Mouse (Mus musculus): ENCODE data around the gene Gm12166. TPM values are rescaled to one million over a fixed set of nuclear protein-coding genes. Genes with fewer than 3 reads are reported as not detected.

Gene Gm12166
- polyA plus RNA-seq, 1 experiment, result 20.6 TPM

- 84% methylated on average over 6 of the region's 6 CpGs for WGBS
- no peak for DNase-seq (ENCODE audit: low read depth, low spot score)
These were observed 23.9 kb downstream of the Gm12166 start for GRCm38 (mm10) chr11:46027952-46028814.

GRCm38 (mm10) chr11:46025962-46026392 is 26.1 kb downstream of the Gm12166 start:
- WGBS, result 64% methylated on average over 7 of the region's 7 CpGs
- no peak for DNase-seq (ENCODE audit: low read depth, low spot score)

- WGBS, result 68% methylated on average over 6 of the region's 6 CpGs
These were observed 29.1 kb downstream of the Gm12166 start for GRCm38 (mm10) chr11:46022983-46023382.

GRCm38 (mm10) chr11:46021850-46022249 is 30.3 kb downstream of the Gm12166 start:
- DNase-seq (ENCODE audit: low read depth, low spot score), result no peak

More at GRCm38 (mm10) chr11:46022983-46023382, 29.1 kb downstream of the Gm12166 start:
- no peak for DNase-seq (ENCODE audit: low read depth, low spot score)

- DNase-seq (ENCODE audit: low read depth, low spot score), result no peak
- 84% methylated on average over 1 of the region's 1 CpGs for WGBS
These were observed 31.9 kb downstream of the Gm12166 start for GRCm38 (mm10) chr11:46020246-46020645.

- 20% methylated on average over 6 of the region's 6 CpGs for WGBS
- DNase-seq (ENCODE audit: low read depth, low spot score), result peak; percentile 22
These were observed 36.1 kb downstream of the Gm12166 start for GRCm38 (mm10) chr11:46016061-46016460.

Other genes starting within 250 kb of the Gm12166 start
- gene Clint1, start 200.3 kb downstream of the Gm12166 start, polyA plus RNA-seq (2012; rRNA removed), result 78.2 and 106 TPM in 2 replicates
- gene Lsm11, start 107.4 kb downstream of the Gm12166 start, polyA plus RNA-seq (2012; rRNA removed), result 2.5 and 3.2 TPM in 2 replicates
- 6.5 and 7.7 TPM in 2 replicates for gene Thg1l, start 96.8 kb downstream of the Gm12166 start, polyA plus RNA-seq (2012; rRNA removed)
- gene Sox30, start 72.0 kb downstream of the Gm12166 start, polyA plus RNA-seq (2012; rRNA removed), result not detected in 2 replicates
- gene Adam19, start 3.7 kb upstream of the Gm12166 start, polyA plus RNA-seq (2012; rRNA removed), result 7.8 and 12.4 TPM in 2 replicates
- gene Nipal4, start 114.2 kb upstream of the Gm12166 start, polyA plus RNA-seq (2012; rRNA removed), result 1.0 and 1.2 TPM in 2 replicates
- gene Fndc9, start 183.2 kb upstream of the Gm12166 start, polyA plus RNA-seq (2012; rRNA removed), result not detected in 2 replicates

Data from large intestine, adult 2 months (tissue).